Mouse (Mus musculus) cerebellum, adult 2 months (tissue): ENCODE measurements around the gene Mtg2.

Experiments used
- CTCF ChIP-seq: fragments of 200-500 bp; IDR thresholded peaks from 2 replicates; pipeline ENCODE4 v1.5.1; 2011; ENCODE audit warnings: low read depth, mild to moderate bottlenecking, control low read depth, low read length, moderate library complexity, borderline replicate concordance; ENCODE audit not compliant: insufficient read depth
- POLR2A ChIP-seq: fragments of 200-500 bp; IDR thresholded peaks from 2 replicates; pipeline ENCODE4 v1.6.1; 2011; ENCODE audit warnings: low read length, control low read depth, borderline replicate concordance; ENCODE audit not compliant: insufficient read depth

GRCm38 (mm10) chr2:180041577-180042255 is 28.7 kb upstream of the Mtg2 start:
- TF ChIP-seq POLR2A = no peak
- TF ChIP-seq CTCF = no peak
